Mouse (Mus musculus) ES-E14 (cell line): ENCODE measurements around the gene Gpm6b.

Source experiments
- CHD2 ChIP-seq: IDR thresholded peaks from 2 replicates; pipeline ENCODE4 v1.6.1; 2014; ENCODE audit warnings: mild to moderate bottlenecking, low read depth, low read length, inconsistent platforms
- HCFC1 ChIP-seq: IDR thresholded peaks from 2 replicates; pipeline ENCODE4 v1.6.1; 2012; ENCODE audit warnings: low read length, inconsistent platforms, borderline replicate concordance; ENCODE audit not compliant: insufficient read depth
- MAFK ChIP-seq: IDR thresholded peaks from 2 replicates; pipeline ENCODE4 v1.6.1; 2014; ENCODE audit warnings: mild to moderate bottlenecking, low read depth, low read length, inconsistent platforms; ENCODE audit not compliant: insufficient read depth
- ZC3H11A ChIP-seq: IDR thresholded peaks from 2 replicates; pipeline ENCODE4 v1.6.1; 2012; ENCODE audit warnings: low read depth, mild to moderate bottlenecking, inconsistent platforms, low read length, borderline replicate concordance
- ZNF384 ChIP-seq: IDR thresholded peaks from 2 replicates; pipeline ENCODE4 v1.6.1; 2012; ENCODE audit warnings: low read depth, low read length, inconsistent platforms

GRCm38 (mm10) chrX:166358955-166359354 is 120.2 kb downstream of the Gpm6b start:
- TF ChIP-seq ZC3H11A = no peak
- no peak for TF ChIP-seq CHD2
- TF ChIP-seq MAFK = no peak
- no peak for TF ChIP-seq HCFC1
- no peak for TF ChIP-seq ZNF384
